Mouse (Mus musculus): ENCODE measurements at regions not wholly inside any gene's neighbourhood (a gene's known extent, or its start where the extent isn't known, plus 50 kb on each side); places are given as distances from the start of the nearest gene placed in this dataset.

DNA sequence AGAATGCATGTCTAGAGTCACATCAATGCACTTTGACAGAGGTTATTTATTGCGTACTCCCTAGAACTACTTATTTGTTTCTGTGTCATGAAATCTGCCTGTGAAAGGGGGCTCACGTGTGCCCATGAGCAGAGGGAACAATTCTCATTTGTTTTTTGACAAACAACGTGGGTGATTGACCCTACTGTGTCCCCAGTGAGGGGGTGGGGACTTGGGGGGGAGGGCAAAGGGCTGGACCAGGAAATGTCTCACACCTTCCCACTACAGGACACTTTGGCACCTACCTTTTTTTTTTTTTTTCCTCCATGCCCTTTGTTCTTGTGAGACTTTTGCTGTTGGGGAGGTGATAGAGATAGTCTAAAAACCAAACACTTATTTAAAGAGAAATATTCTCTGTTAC lies 400.3 kb downstream of the Fgf9 start:
- no peak for ATAC-seq (ENCODE audit: insufficient read depth, low FRiP score)
- H3K27ac ChIP-seq (ENCODE audit: low read length), result no peak overlapping the region
- H3K4me2 ChIP-seq (ENCODE audit: low read depth, low read length), result no peak overlapping the region
- H3K9ac ChIP-seq (ENCODE audit: low read length), result no peak overlapping the region
- WGBS, result 52% methylated on average over 3 of the region's 3 CpGs
- H3K4me3 ChIP-seq (replicated peaks; ENCODE audit: low read length), result no peak overlapping the region
- H3K4me1 ChIP-seq (ENCODE audit: control insufficient read depth, insufficient read depth, low read length), result no peaks in the 10 kb centered on the region
- H3K36me3 ChIP-seq (ENCODE audit: control insufficient read depth, insufficient read depth, low read length), result no peaks in the 10 kb centered on the region
- H3K27me3 ChIP-seq (ENCODE audit: control insufficient read depth, insufficient read depth, low read length), result no peaks in the 10 kb centered on the region
- no peaks in the 10 kb centered on the region for H3K9me3 ChIP-seq (replicated peaks; ENCODE audit: control insufficient read depth, low read length)

DNA sequence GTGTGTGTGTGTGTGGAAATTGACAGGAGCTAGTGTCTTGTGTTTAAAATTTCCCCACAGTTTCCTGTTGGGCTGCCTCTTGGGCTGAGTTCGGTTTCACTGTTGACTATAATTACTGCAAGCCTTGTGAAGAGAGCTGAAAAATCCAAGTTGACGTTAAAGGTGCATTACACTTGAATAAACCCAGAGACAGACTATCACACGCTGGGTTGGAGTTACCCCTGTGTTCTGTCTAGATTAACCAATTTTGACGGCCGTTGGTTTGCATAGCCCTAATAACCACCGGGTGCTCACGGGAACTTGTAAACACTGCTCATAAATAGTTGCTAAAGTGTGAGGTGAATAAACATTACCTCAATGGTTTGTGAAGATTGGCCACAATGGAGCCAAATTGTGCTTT lies 398.1 kb downstream of the Fgf9 start:
- Histone ChIP-seq H3K36me3 (ENCODE audit: control insufficient read depth, insufficient read depth, low read length) (no peaks in the 10 kb centered on the region), H3K4me3 (replicated peaks; ENCODE audit: low read length) (no peak overlapping the region), H3K9me3 (replicated peaks; ENCODE audit: control insufficient read depth, low read length) (no peaks in the 10 kb centered on the region), H3K9ac (ENCODE audit: low read length) (no peak overlapping the region), H3K27ac (ENCODE audit: low read length) (no peak overlapping the region), H3K27me3 (ENCODE audit: control insufficient read depth, insufficient read depth, low read length) (no peaks in the 10 kb centered on the region), H3K4me1 (ENCODE audit: control insufficient read depth, insufficient read depth, low read length) (no peaks in the 10 kb centered on the region), H3K4me2 (ENCODE audit: low read depth, low read length) (no peak overlapping the region)
- 53% methylated on average over 7 of the region's 7 CpGs for WGBS
- ATAC-seq (ENCODE audit: insufficient read depth, low FRiP score), result no peak

DNA sequence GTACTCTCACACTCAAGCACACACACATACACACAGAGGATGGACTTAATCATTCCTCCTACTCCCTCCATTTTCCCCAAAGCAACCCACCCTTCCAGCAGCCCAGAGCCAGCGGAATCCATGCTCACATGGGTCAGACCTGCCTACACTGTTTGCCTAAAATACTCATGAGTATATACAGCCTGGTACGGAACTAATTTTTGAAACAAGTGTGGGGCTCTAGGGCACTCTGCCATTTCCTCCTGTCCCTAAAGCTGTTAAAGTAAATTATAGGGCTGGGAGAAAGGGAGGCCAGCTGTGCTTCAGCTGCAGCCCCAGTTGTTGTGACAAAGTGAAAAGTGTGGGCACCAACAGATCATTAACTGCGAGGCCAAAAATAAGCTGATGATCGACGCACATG lies 397.5 kb downstream of the Fgf9 start:
- H3K36me3 ChIP-seq (ENCODE audit: control insufficient read depth, insufficient read depth, low read length), result no peaks in the 10 kb centered on the region
- 56% methylated on average over 5 of the region's 5 CpGs for WGBS
- H3K9me3 ChIP-seq (replicated peaks; ENCODE audit: control insufficient read depth, low read length), result no peaks in the 10 kb centered on the region
- no peak for ATAC-seq (ENCODE audit: insufficient read depth, low FRiP score)
- H3K27ac ChIP-seq (ENCODE audit: low read length), result no peak overlapping the region
- no peaks in the 10 kb centered on the region for H3K27me3 ChIP-seq (ENCODE audit: control insufficient read depth, insufficient read depth, low read length)
- H3K4me3 ChIP-seq (replicated peaks; ENCODE audit: low read length), result no peak overlapping the region
- H3K4me1 ChIP-seq (ENCODE audit: control insufficient read depth, insufficient read depth, low read length), result no peaks in the 10 kb centered on the region
- H3K9ac ChIP-seq (ENCODE audit: low read length), result no peak overlapping the region
- no peak overlapping the region for H3K4me2 ChIP-seq (ENCODE audit: low read depth, low read length)

DNA sequence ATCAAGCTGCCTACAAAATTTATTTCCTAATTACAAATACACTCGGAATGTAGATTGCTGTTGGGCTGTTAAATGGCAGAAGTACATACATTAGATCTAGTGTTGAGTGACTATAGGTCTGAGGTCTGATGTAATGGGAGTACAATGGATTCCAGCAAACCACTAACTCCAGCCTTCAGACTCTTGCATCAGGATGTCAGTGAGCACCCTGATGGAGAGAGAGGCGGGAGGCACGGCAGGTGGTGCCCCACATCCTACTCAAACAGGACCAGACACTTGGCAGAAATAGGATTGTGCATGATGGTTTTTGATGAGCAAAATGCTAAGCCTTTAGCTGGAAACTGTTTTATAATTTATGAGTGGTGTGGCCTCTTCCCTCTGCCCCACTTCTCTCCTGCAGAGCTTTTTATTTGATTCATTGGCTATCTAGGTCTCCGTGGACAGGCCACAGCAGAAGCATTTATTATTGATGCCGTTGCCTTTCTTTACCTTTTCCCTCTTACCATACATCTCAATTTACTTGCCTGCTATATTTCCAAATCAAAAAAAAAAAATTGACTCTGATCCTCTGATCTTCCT lies 376.5 kb downstream of the Fgf9 start:
- no peak overlapping the region for H3K27ac ChIP-seq (ENCODE audit: low read length)
- no peak overlapping the region for H3K4me3 ChIP-seq (replicated peaks; ENCODE audit: low read length)
- ATAC-seq (ENCODE audit: insufficient read depth, low FRiP score), result no peak
- H3K9me3 ChIP-seq (replicated peaks; ENCODE audit: control insufficient read depth, low read length), result no peaks in the 10 kb centered on the region
- WGBS, result 86% methylated on average over 5 of the region's 5 CpGs
- no peak overlapping the region for H3K4me2 ChIP-seq (ENCODE audit: low read depth, low read length)
- H3K4me1 ChIP-seq (ENCODE audit: control insufficient read depth, insufficient read depth, low read length), result no peaks in the 10 kb centered on the region
- H3K9ac ChIP-seq (ENCODE audit: low read length), result no peak overlapping the region
- no peaks in the 10 kb centered on the region for H3K27me3 ChIP-seq (ENCODE audit: control insufficient read depth, insufficient read depth, low read length)
- no peaks in the 10 kb centered on the region for H3K36me3 ChIP-seq (ENCODE audit: control insufficient read depth, insufficient read depth, low read length)

DNA sequence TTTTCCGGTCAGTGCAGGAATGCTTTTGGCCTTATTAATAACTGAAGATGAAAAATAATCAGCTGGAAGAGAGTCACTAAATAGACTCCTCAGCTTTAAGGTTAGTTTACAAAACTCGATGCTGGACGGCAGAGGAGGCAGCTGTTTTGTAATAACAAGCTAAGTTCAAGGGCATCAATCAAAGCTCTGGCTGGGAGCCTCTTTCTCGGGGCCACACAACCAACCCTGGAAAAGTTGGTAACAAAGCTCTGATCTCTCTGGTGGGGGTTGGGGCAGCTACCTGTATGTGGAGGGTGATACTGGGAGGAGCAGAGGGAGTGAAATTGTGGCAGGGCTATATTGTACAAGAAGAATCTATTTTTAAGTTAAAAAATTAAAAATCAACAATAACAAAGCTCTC lies 374.1 kb downstream of the Fgf9 start:
- Histone ChIP-seq H3K9me3 (replicated peaks; ENCODE audit: control insufficient read depth, low read length) (no peaks in the 10 kb centered on the region), H3K9ac (ENCODE audit: low read length) (no peak overlapping the region), H3K4me2 (ENCODE audit: low read depth, low read length) (no peak overlapping the region), H3K4me1 (ENCODE audit: control insufficient read depth, insufficient read depth, low read length) (no peaks in the 10 kb centered on the region), H3K36me3 (ENCODE audit: control insufficient read depth, insufficient read depth, low read length) (no peaks in the 10 kb centered on the region), H3K27ac (ENCODE audit: low read length) (no peak overlapping the region), H3K4me3 (replicated peaks; ENCODE audit: low read length) (no peak overlapping the region), H3K27me3 (ENCODE audit: control insufficient read depth, insufficient read depth, low read length) (no peaks in the 10 kb centered on the region)
- 32% methylated on average over 4 of the region's 4 CpGs for WGBS
- ATAC-seq (ENCODE audit: insufficient read depth, low FRiP score), result no peak

DNA sequence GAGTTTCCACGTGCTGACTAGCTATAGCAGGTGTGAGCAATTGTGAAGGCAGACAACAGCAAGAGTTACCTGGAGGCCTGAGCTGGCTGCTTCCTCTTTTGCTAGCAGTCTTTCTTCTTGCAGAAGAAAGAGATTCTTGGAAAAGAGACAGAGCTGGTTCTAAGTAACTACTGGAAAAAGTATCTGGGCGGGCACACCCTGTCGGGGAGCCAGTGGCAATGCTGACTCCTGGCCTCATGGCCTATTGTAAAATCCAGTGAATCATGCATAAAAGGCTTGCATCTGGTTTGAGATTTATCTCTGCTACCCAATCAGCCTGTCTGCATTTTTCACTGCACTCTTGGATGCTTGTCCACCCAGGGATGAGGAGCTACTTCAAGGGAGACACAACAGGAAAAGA lies 372.2 kb downstream of the Fgf9 start:
- Histone ChIP-seq H3K9ac (ENCODE audit: low read length) (no peak overlapping the region), H3K4me3 (replicated peaks; ENCODE audit: low read length) (no peak overlapping the region), H3K27me3 (ENCODE audit: control insufficient read depth, insufficient read depth, low read length) (no peaks in the 10 kb centered on the region), H3K36me3 (ENCODE audit: control insufficient read depth, insufficient read depth, low read length) (no peaks in the 10 kb centered on the region), H3K4me1 (ENCODE audit: control insufficient read depth, insufficient read depth, low read length) (no peaks in the 10 kb centered on the region), H3K9me3 (replicated peaks; ENCODE audit: control insufficient read depth, low read length) (no peaks in the 10 kb centered on the region), H3K27ac (ENCODE audit: low read length) (no peak overlapping the region), H3K4me2 (ENCODE audit: low read depth, low read length) (no peak overlapping the region)
- WGBS, result 84% methylated on average over 3 of the region's 3 CpGs
- no peak for ATAC-seq (ENCODE audit: insufficient read depth, low FRiP score)

DNA sequence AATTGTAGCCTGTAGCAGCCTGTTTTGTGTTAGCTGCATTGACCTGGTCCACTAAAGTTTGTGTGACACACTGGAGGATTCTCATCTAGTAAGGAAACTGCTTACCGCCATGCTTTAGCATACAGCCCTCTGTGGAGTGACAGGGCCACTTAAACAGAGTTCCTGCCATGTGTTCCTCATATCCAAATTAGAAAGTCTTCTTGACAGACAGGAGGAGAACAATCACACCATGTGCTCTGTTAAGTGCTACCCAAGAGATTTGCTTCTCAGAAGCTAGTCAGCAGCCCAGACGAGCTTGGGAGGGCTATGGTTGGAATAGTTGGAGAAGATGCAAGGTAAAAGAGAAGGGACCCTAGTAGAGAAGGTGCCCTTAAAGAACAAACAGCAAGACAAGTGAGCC lies 369.6 kb downstream of the Fgf9 start:
- H3K9me3 ChIP-seq (replicated peaks; ENCODE audit: control insufficient read depth, low read length), result no peaks in the 10 kb centered on the region
- 85% methylated on average over 2 of the region's 2 CpGs for WGBS

DNA sequence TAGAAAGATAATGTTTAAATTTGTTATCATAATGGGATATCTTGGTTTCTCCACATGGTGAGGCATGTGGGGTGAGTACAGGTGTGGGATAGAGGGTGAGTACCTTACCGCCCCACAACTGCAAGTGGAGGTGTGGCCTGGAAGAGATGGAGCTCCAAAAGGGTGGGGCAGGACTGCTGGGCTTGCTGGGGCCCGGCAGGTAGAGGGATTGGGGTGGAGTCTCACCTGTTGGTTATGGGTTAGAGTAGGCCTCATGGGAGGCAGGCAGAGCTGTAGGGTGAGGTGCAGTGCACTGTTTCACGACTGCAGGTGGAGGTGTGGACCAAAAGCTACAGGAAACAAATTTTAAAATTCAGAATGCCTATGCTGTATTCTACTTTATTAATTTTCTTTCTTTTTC lies 365.7 kb downstream of the Fgf9 start:
- no peak overlapping the region for H3K4me2 ChIP-seq (ENCODE audit: low read depth, low read length)
- 68% methylated on average over 3 of the region's 3 CpGs for WGBS
- ATAC-seq (ENCODE audit: insufficient read depth, low FRiP score), result no peak

More for the DNA sequence above, 369.6 kb downstream of the Fgf9 start:
- Histone ChIP-seq H3K4me1 (ENCODE audit: control insufficient read depth, insufficient read depth, low read length) (no peaks in the 10 kb centered on the region), H3K4me2 (ENCODE audit: low read depth, low read length) (no peak overlapping the region), H3K4me3 (replicated peaks; ENCODE audit: low read length) (no peak overlapping the region), H3K9ac (ENCODE audit: low read length) (no peak overlapping the region), H3K27ac (ENCODE audit: low read length) (no peak overlapping the region), H3K27me3 (ENCODE audit: control insufficient read depth, insufficient read depth, low read length) (no peaks in the 10 kb centered on the region), H3K36me3 (ENCODE audit: control insufficient read depth, insufficient read depth, low read length) (no peaks in the 10 kb centered on the region)
- ATAC-seq (ENCODE audit: insufficient read depth, low FRiP score), result no peak

DNA sequence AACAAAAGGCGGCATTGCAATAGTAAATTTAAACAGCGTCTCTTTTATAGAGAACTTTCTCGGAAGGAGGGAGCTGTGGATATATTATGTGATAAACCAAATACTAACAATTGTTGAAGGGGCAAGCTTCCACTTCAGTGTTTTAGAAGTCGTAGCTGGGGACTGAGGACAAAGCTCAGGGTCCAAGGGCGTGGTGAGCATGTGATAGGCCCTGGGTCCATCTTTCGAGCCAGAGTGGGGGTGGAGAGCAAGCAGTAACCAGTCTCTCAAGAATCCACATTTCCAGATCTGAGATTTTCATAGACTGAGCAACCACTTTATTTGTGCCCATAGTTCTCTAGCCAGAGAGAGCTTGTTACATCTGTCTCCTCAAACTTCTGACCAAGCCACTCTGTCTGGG lies 356.1 kb downstream of the Fgf9 start:
- Histone ChIP-seq H3K27me3 (ENCODE audit: control insufficient read depth, insufficient read depth, low read length) (no peaks in the 10 kb centered on the region), H3K4me1 (ENCODE audit: control insufficient read depth, insufficient read depth, low read length) (peaks cover 4% of the 10 kb centered on the region; the same call in 1 of the 2 replicates), H3K9me3 (replicated peaks; ENCODE audit: control insufficient read depth, low read length) (no peaks in the 10 kb centered on the region), H3K27ac (ENCODE audit: low read length) (no peak overlapping the region), H3K4me2 (ENCODE audit: low read depth, low read length) (no peak overlapping the region), H3K9ac (ENCODE audit: low read length) (no peak overlapping the region), H3K36me3 (ENCODE audit: control insufficient read depth, insufficient read depth, low read length) (no peaks in the 10 kb centered on the region), H3K4me3 (replicated peaks; ENCODE audit: low read length) (no peak overlapping the region)
- WGBS, result 48% methylated on average over 6 of the region's 6 CpGs
- ATAC-seq (ENCODE audit: insufficient read depth, low FRiP score), result no peak

More for the DNA sequence above, 365.7 kb downstream of the Fgf9 start:
- H3K27ac ChIP-seq (ENCODE audit: low read length), result no peak overlapping the region
- no peak overlapping the region for H3K9ac ChIP-seq (ENCODE audit: low read length)
- H3K27me3 ChIP-seq (ENCODE audit: control insufficient read depth, insufficient read depth, low read length), result no peaks in the 10 kb centered on the region
- no peaks in the 10 kb centered on the region for H3K36me3 ChIP-seq (ENCODE audit: control insufficient read depth, insufficient read depth, low read length)
- no peak overlapping the region for H3K4me3 ChIP-seq (replicated peaks; ENCODE audit: low read length)
- no peaks in the 10 kb centered on the region for H3K4me1 ChIP-seq (ENCODE audit: control insufficient read depth, insufficient read depth, low read length)
- H3K9me3 ChIP-seq (replicated peaks; ENCODE audit: control insufficient read depth, low read length), result no peaks in the 10 kb centered on the region

DNA sequence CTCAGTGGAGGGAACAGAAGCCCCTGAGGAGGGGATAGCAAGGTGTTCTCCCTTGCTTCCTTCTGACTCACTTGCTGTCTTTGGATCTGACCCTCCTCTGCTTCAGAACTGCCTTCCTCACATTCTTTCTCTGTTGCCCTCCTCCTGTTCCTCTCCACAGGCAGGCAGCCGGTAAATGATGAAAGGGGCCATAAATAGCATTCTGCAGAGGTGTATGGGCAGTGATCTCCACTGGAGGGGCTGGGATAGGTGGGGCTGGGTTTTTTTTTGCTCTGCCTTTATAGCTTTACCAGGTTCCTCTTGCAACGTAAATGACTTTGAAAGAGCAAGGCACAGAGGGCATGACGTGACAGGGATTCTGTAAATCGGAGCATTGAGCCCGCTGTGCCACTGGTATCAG lies 351.6 kb downstream of the Fgf9 start:
- no peak for ATAC-seq (ENCODE audit: insufficient read depth, low FRiP score)
- H3K27me3 ChIP-seq (ENCODE audit: control insufficient read depth, insufficient read depth, low read length), result no peaks in the 10 kb centered on the region
- no peak overlapping the region for H3K4me3 ChIP-seq (replicated peaks; ENCODE audit: low read length)
- H3K27ac ChIP-seq (ENCODE audit: low read length), result no peak overlapping the region
- H3K4me1 ChIP-seq (ENCODE audit: control insufficient read depth, insufficient read depth, low read length), result no peaks in the 10 kb centered on the region
- H3K9me3 ChIP-seq (replicated peaks; ENCODE audit: control insufficient read depth, low read length), result no peaks in the 10 kb centered on the region
- no peak overlapping the region for H3K9ac ChIP-seq (ENCODE audit: low read length)
- no peaks in the 10 kb centered on the region for H3K36me3 ChIP-seq (ENCODE audit: control insufficient read depth, insufficient read depth, low read length)
- no peak overlapping the region for H3K4me2 ChIP-seq (ENCODE audit: low read depth, low read length)
- 39% methylated on average over 5 of the region's 5 CpGs for WGBS
